Mouse (Mus musculus) layer of hippocampus, adult 2 months (tissue): Measurements from ENCODE around the gene Aqp11. TPM values are rescaled to one million over a fixed set of nuclear protein-coding genes. Genes with fewer than 3 reads are reported as not detected.

Experiments
- DNase-seq, 2 experiments: peaks; one replicate each; pipeline ENCODE4 v3.0.0; 2022; ENCODE audit warnings: low spot score in 2 of 2
- H3K27ac ChIP-seq: fragments of 200-600 bp; 2 replicates; pipeline ENCODE4 v1.8.1; 2022
- H3K4me3 ChIP-seq: fragments of 200-600 bp; 2 replicates; pipeline ENCODE4 v1.8.1; 2022; ENCODE audit warnings: mild to moderate bottlenecking
- CTCF ChIP-seq: fragments of 200-600 bp; conservative IDR thresholded peaks from 2 replicates; pipeline ENCODE4 v1.8.1; 2022; ENCODE audit warnings: antibody characterized with exemption, mild to moderate bottlenecking, moderate library complexity
- long read RNA-seq, 2 experiments: library from polyadenylated mRNA; stranded (forward); transcript quantifications; one replicate each; pipeline ENCODE4 v2.0.0; 2021; ENCODE audit warnings: borderline mapping rate in 2 of 2
- total RNA-seq, 2 experiments: library from RNA; stranded (reverse); gene quantifications; 2 replicates each; pipeline ENCODE4 v1.2.3; 2021

The Aqp11 gene
- total RNA-seq, result 10 to 100 TPM; 37.7 to 38.9 TPM
- long read RNA-seq, experiment 1, transcript Aqp11-205 (3 exons, 3,737 nt), result major isoform, 37 of 40 reads
- long read RNA-seq, experiment 1, partial matches to known transcripts, result 0 of 40 reads
- long read RNA-seq, experiment 1, other reads (novel, unspliced or antisense), result 2 of 40 reads
- long read RNA-seq, experiment 2, transcript Aqp11-205 (3 exons, 3,737 nt), result major isoform, 41 of 46 reads
- long read RNA-seq, experiment 2, partial matches to known transcripts, result 0 of 46 reads
- long read RNA-seq, experiment 2, other reads (novel, unspliced or antisense), result 5 of 46 reads

- H3K4me3 ChIP-seq, result peak within 1 kb of the TSS; percentile 85
- TF ChIP-seq CTCF, result no peak
Observed at GRCm38 (mm10) chr7:97737638-97738456, at the start of gene Aqp11. TSS of gene Aqp11 (minus strand) at chr7:97738289.

GRCm38 (mm10) chr7:97783523-97783922 is 45.4 kb upstream of the Aqp11 start:
- no peak for DNase-seq
- TF ChIP-seq CTCF, result no peak
- H3K4me3 ChIP-seq, result no peak overlapping the region

More at GRCm38 (mm10) chr7:97737638-97738456, at the start of gene Aqp11:
- peak; percentile 63 to 70 for DNase-seq
- peak within 1 kb of the TSS; percentile 91 for H3K27ac ChIP-seq

GRCm38 (mm10) chr7:97781496-97781895 is 43.4 kb upstream of the Aqp11 start:
- no peak for DNase-seq

More at GRCm38 (mm10) chr7:97783523-97783922, 45.4 kb upstream of the Aqp11 start:
- H3K27ac ChIP-seq, result no peak overlapping the region

GRCm38 (mm10) chr7:97780815-97781214 is 42.7 kb upstream of the Aqp11 start:
- Histone ChIP-seq H3K4me3 (no peak overlapping the region), H3K27ac (no peak overlapping the region)
- DNase-seq, result no peak
- TF ChIP-seq CTCF, result no peak

More at GRCm38 (mm10) chr7:97781496-97781895, 43.4 kb upstream of the Aqp11 start:
- no peak overlapping the region for H3K4me3 ChIP-seq
- TF ChIP-seq CTCF, result no peak
- no peak overlapping the region for H3K27ac ChIP-seq

- Histone ChIP-seq H3K27ac (no peak overlapping the region), H3K4me3 (no peak overlapping the region)
- DNase-seq, result no peak
- TF ChIP-seq CTCF, result no peak
Observed at GRCm38 (mm10) chr7:97780222-97780621, 42.1 kb upstream of the Aqp11 start.

- Histone ChIP-seq H3K27ac (no peak overlapping the region), H3K4me3 (no peak overlapping the region)
- no peak for TF ChIP-seq CTCF
- DNase-seq, result no peak
Observed at GRCm38 (mm10) chr7:97777191-97777590, 39.1 kb upstream of the Aqp11 start.

- no peak for DNase-seq
- TF ChIP-seq CTCF, result no peak
- Histone ChIP-seq H3K27ac (0 out of 2 replicates have a peak overlapping the region, but pooled peaks have one; percentile 2), H3K4me3 (no peak overlapping the region)
Observed at GRCm38 (mm10) chr7:97775923-97776322, 37.8 kb upstream of the Aqp11 start.

- Histone ChIP-seq H3K4me3 (no peak overlapping the region), H3K27ac (0 out of 2 replicates have a peak overlapping the region, but pooled peaks have one; percentile 2)
- no peak for DNase-seq
- TF ChIP-seq CTCF, result peak; percentile 28; the same call in 1 of the 2 replicates
Observed at GRCm38 (mm10) chr7:97775380-97775779, 37.3 kb upstream of the Aqp11 start.

- Histone ChIP-seq H3K27ac (peak overlapping the region; percentile 32; the same call in 1 of the 2 replicates), H3K4me3 (no peak overlapping the region)
- no peak for DNase-seq
- TF ChIP-seq CTCF, result no peak
Observed at GRCm38 (mm10) chr7:97770841-97771620, 32.9 kb upstream of the Aqp11 start.

- no peak for DNase-seq
- TF ChIP-seq CTCF, result no peak
- Histone ChIP-seq H3K27ac (no peak overlapping the region), H3K4me3 (no peak overlapping the region)
Observed at GRCm38 (mm10) chr7:97769020-97769419, 30.9 kb upstream of the Aqp11 start.

- H3K27ac ChIP-seq, result no peak overlapping the region
- no peak for DNase-seq
- TF ChIP-seq CTCF, result no peak
Observed at GRCm38 (mm10) chr7:97767841-97768240, 29.8 kb upstream of the Aqp11 start.

GRCm38 (mm10) chr7:97766406-97767166 is 28.5 kb upstream of the Aqp11 start:
- H3K27ac ChIP-seq, result no peak overlapping the region
- no peak overlapping the region for H3K4me3 ChIP-seq
- no peak for TF ChIP-seq CTCF
- DNase-seq, result no peak

More at GRCm38 (mm10) chr7:97767841-97768240, 29.8 kb upstream of the Aqp11 start:
- H3K4me3 ChIP-seq, result no peak overlapping the region
